Mouse (Mus musculus) MEL (cell line): ENCODE data around the gene 5730596B20Rik.

ENCODE experiments used
- CTCF ChIP-seq, 3 experiments: IDR thresholded peaks in 2 of 3; conservative IDR thresholded peaks in 1 of 3; 2 replicates each; pipeline ENCODE4 v1.5.1; 2011 to 2012; ENCODE audit warnings: low read length in 3 of 3, low read depth in 2 of 3, mild to moderate bottlenecking in 2 of 3, improper control_type of control experiment in 1 of 3, inconsistent platforms in 1 of 3, mixed read lengths in 1 of 3, moderate library complexity in 1 of 3; ENCODE audit not compliant: control insufficient read depth in 1 of 3, insufficient read depth in 1 of 3, poor library complexity in 1 of 3, severe bottlenecking in 1 of 3
- EP300 ChIP-seq, 2 experiments: IDR thresholded peaks; 2 replicates each; pipeline ENCODE4 v1.6.1; 2011; ENCODE audit warnings: improper control_type of control experiment in 2 of 2, low read length in 2 of 2, low read depth in 1 of 2, mild to moderate bottlenecking in 1 of 2
- GATA1 ChIP-seq: IDR thresholded peaks from 2 replicates; pipeline ENCODE4 v1.6.1; 2011; ENCODE audit warnings: low read depth, low read length, improper control_type of control experiment
- HCFC1 ChIP-seq: IDR thresholded peaks from 2 replicates; pipeline ENCODE4 v1.6.1; 2012; ENCODE audit warnings: low read depth, mild to moderate bottlenecking, inconsistent platforms, low read length, improper control_type of control experiment, moderate library complexity
- MAX ChIP-seq: IDR thresholded peaks from 2 replicates; pipeline ENCODE4 v1.6.1; 2011; ENCODE audit warnings: low read length, improper control_type of control experiment
- MAZ ChIP-seq: IDR thresholded peaks from 2 replicates; pipeline ENCODE4 v1.6.1; 2012; ENCODE audit warnings: low read depth, mild to moderate bottlenecking, inconsistent platforms, low read length, improper control_type of control experiment
- POLR2A ChIP-seq, 2 experiments: IDR thresholded peaks; 2 replicates each; pipeline ENCODE4 v1.6.1; 2011 to 2012; ENCODE audit warnings: low read length in 2 of 2, mild to moderate bottlenecking in 2 of 2, control low read depth in 1 of 2, improper control_type of control experiment in 1 of 2, low read depth in 1 of 2, moderate library complexity in 1 of 2; ENCODE audit not compliant: control insufficient read depth in 1 of 2, insufficient read depth in 1 of 2, poor library complexity in 1 of 2
- POLR2AphosphoS2 ChIP-seq: IDR thresholded peaks from 2 replicates; pipeline ENCODE4 v1.6.1; 2011; ENCODE audit warnings: low read length, improper control_type of control experiment
- TCF12 ChIP-seq: IDR thresholded peaks from 2 replicates; pipeline ENCODE4 v1.6.1; 2014; ENCODE audit warnings: low read depth, mild to moderate bottlenecking, inconsistent platforms, low read length, improper control_type of control experiment, moderate library complexity
- UBTF ChIP-seq: IDR thresholded peaks from 2 replicates; pipeline ENCODE4 v1.6.1; 2012; ENCODE audit warnings: low read depth, mild to moderate bottlenecking, inconsistent platforms, low read length, improper control_type of control experiment, moderate library complexity, borderline replicate concordance; ENCODE audit not compliant: insufficient read depth
- USF1 ChIP-seq: IDR thresholded peaks from 2 replicates; pipeline ENCODE4 v1.6.1; 2014; ENCODE audit warnings: low read depth, mild to moderate bottlenecking, inconsistent platforms, low read length, improper control_type of control experiment, moderate library complexity
- ZC3H11A ChIP-seq: IDR thresholded peaks from 2 replicates; pipeline ENCODE4 v1.6.1; 2012; ENCODE audit warnings: low read depth, mild to moderate bottlenecking, inconsistent platforms, low read length, improper control_type of control experiment

GRCm38 (mm10) chr6:52137841-52138535, 39.3 kb upstream of the 5730596B20Rik start:
- TF ChIP-seq CTCF (IDR thresholded peaks at IDR 0.05 in 2 of 3, conservative IDR thresholded peaks at IDR 0.05 in 1 of 3; ENCODE audit: control insufficient read depth in 1 of 3, insufficient read depth in 1 of 3, low read depth in 2 of 3, low read length in 3 of 3, poor library complexity in 1 of 3, severe bottlenecking in 1 of 3) (no peak), POLR2AphosphoS2 (no peak), POLR2A (IDR thresholded peaks at IDR 0.05; ENCODE audit: control insufficient read depth in 1 of 2, insufficient read depth in 1 of 2, low read depth in 1 of 2, low read length in 2 of 2, poor library complexity in 1 of 2) (no peak), EP300 (IDR thresholded peaks at IDR 0.05; ENCODE audit: low read depth in 1 of 2, low read length in 2 of 2) (no peak), MAZ (no peak), ZC3H11A (no peak), TCF12 (no peak), USF1 (no peak), GATA1 (no peak), MAX (no peak), HCFC1 (no peak), UBTF (no peak)
